Mouse (Mus musculus) liver, embryonic 14.5 days (tissue): ENCODE measurements at regions not wholly inside any gene's neighbourhood (a gene's known extent, or its start where the extent isn't known, plus 50 kb on each side); places are given as distances from the start of the nearest gene placed in this dataset.

Experiments
- CTCF ChIP-seq: IDR thresholded peaks from 2 replicates; pipeline ENCODE4 v1.5.1; 2016; ENCODE audit warnings: antibody characterized with exemption, low read depth, control low read depth
- EP300 ChIP-seq: IDR thresholded peaks from 2 replicates; pipeline ENCODE4 v1.6.1; 2016; ENCODE audit warnings: antibody characterized with exemption, low read depth

- no peak for TF ChIP-seq CTCF
- no peak for TF ChIP-seq EP300
These were observed 253.4 kb upstream of the Prok2 start for GRCm38 (mm10) chr6:99979614-99980013.
